Mouse (Mus musculus): ENCODE measurements around the gene Cyp4f14. TPM values are rescaled to one million over a fixed set of nuclear protein-coding genes. Genes with fewer than 3 reads are reported as not detected.
"Not testable (repeated sequence)": the region's sequence is repeated elsewhere in the genome, so short reads cannot be mapped to it uniquely, and the experiment has no call there.

The Cyp4f14 gene
- polyA plus RNA-seq, 1 experiment from 2014 or later: not detected

- no peaks in the 10 kb centered on the region for H3K27me3 ChIP-seq (ENCODE audit: insufficient read depth, low read length)
- WGBS: 92% methylated on average over 1 of the region's 1 CpGs
- no peaks in the 10 kb centered on the region for H3K4me1 ChIP-seq (replicated peaks; ENCODE audit: insufficient read depth, low read length)
- no peaks in the 10 kb centered on the region for H3K9me3 ChIP-seq (replicated peaks; ENCODE audit: low read length)
- H3K9ac ChIP-seq (ENCODE audit: low read depth, low read length): no peak overlapping the region
- no peak overlapping the region for H3K4me3 ChIP-seq (replicated peaks; ENCODE audit: low read depth, low read length)
- H3K4me2 ChIP-seq (ENCODE audit: low read length): no peak overlapping the region
- no peak for TF ChIP-seq CTCF (IDR thresholded peaks at IDR 0.05; ENCODE audit: low read depth)
- H3K27ac ChIP-seq: no peak overlapping the region
- no peaks in the 10 kb centered on the region for H3K36me3 ChIP-seq (ENCODE audit: insufficient read depth, low read length)
- ATAC-seq (replicated peaks; ENCODE audit: low FRiP score, low read depth) (no peak), DNase-seq (ENCODE audit: low spot score) (no peak)
Observed at GRCm38 (mm10) chr17:32871483-32871882, 45.7 kb downstream of the Cyp4f14 start.

- H3K9me3 ChIP-seq (replicated peaks; ENCODE audit: low read length); H3K27ac ChIP-seq; DNase-seq (ENCODE audit: low spot score); H3K27me3 ChIP-seq (ENCODE audit: insufficient read depth, low read length); H3K4me3 ChIP-seq (replicated peaks; ENCODE audit: low read depth, low read length); H3K4me1 ChIP-seq (replicated peaks; ENCODE audit: insufficient read depth, low read length); H3K9ac ChIP-seq (ENCODE audit: low read depth, low read length); H3K4me2 ChIP-seq (ENCODE audit: low read length); H3K36me3 ChIP-seq (ENCODE audit: insufficient read depth, low read length); ATAC-seq (replicated peaks; ENCODE audit: low FRiP score, low read depth): not testable (repeated sequence)
- 78% methylated on average over 3 of the region's 7 CpGs for WGBS
Observed at GRCm38 (mm10) chr17:32867266-32867665, 49.9 kb downstream of the Cyp4f14 start.

- not testable (repeated sequence) for H3K27me3 ChIP-seq (ENCODE audit: insufficient read depth, low read length); ATAC-seq (replicated peaks; ENCODE audit: low FRiP score, low read depth); H3K4me1 ChIP-seq (replicated peaks; ENCODE audit: insufficient read depth, low read length); H3K4me2 ChIP-seq (ENCODE audit: low read length); DNase-seq (ENCODE audit: low spot score); H3K9me3 ChIP-seq (replicated peaks; ENCODE audit: low read length); H3K4me3 ChIP-seq (replicated peaks; ENCODE audit: low read depth, low read length); H3K36me3 ChIP-seq (ENCODE audit: insufficient read depth, low read length); H3K27ac ChIP-seq; H3K9ac ChIP-seq (ENCODE audit: low read depth, low read length)
- 72% methylated on average over 2 of the region's 6 CpGs for WGBS
Observed at GRCm38 (mm10) chr17:32856713-32857112, 60.4 kb downstream of the Cyp4f14 start.

Other genes starting within 250 kb of the Cyp4f14 start
- gene Cyp4f15, start 231.7 kb downstream of the Cyp4f14 start, polyA plus RNA-seq (2015; fragmentation: Nextera tagmentation; extraction: Ambion mirVana): 0.39 and 0.47 TPM in 2 replicates
- 31.3 and 33.4 TPM in 2 replicates for gene Zfp871, start 129.1 kb downstream of the Cyp4f14 start, polyA plus RNA-seq (2015; fragmentation: Nextera tagmentation; extraction: Ambion mirVana)
- gene Zfp811, start 107.4 kb downstream of the Cyp4f14 start, polyA plus RNA-seq (2015; fragmentation: Nextera tagmentation; extraction: Ambion mirVana): 0.64 and 0.99 TPM in 2 replicates
- gene Zfp799, start 87.1 kb downstream of the Cyp4f14 start, polyA plus RNA-seq (2015; fragmentation: Nextera tagmentation; extraction: Ambion mirVana): 9.4 and 9.8 TPM in 2 replicates
- gene Zfp870, start 25.7 kb downstream of the Cyp4f14 start, polyA plus RNA-seq (2015; fragmentation: Nextera tagmentation; extraction: Ambion mirVana): 6.9 and 7.5 TPM in 2 replicates
- 15.6 and 18.4 TPM in 2 replicates for gene Cyp4f13, start 30.1 kb upstream of the Cyp4f14 start, polyA plus RNA-seq (2015; fragmentation: Nextera tagmentation; extraction: Ambion mirVana)
- gene Zfp472, start 48.5 kb upstream of the Cyp4f14 start, polyA plus RNA-seq (2015; fragmentation: Nextera tagmentation; extraction: Ambion mirVana): 7.8 and 9.0 TPM in 2 replicates
- gene Zfp952, start 75.8 kb upstream of the Cyp4f14 start, polyA plus RNA-seq (2015; fragmentation: Nextera tagmentation; extraction: Ambion mirVana): 8.7 and 8.8 TPM in 2 replicates
- 9.8 and 11.5 TPM in 2 replicates for gene Zfp763, start 116.1 kb upstream of the Cyp4f14 start, polyA plus RNA-seq (2015; fragmentation: Nextera tagmentation; extraction: Ambion mirVana)
- gene 4921501E09Rik, start 150.7 kb upstream of the Cyp4f14 start, polyA plus RNA-seq (2015; fragmentation: Nextera tagmentation; extraction: Ambion mirVana): not detected in 2 replicates
- 5.6 and 6.3 TPM in 2 replicates for gene Zfp563, start 172.0 kb upstream of the Cyp4f14 start, polyA plus RNA-seq (2015; fragmentation: Nextera tagmentation; extraction: Ambion mirVana)
- not detected in 2 replicates for gene Morc2b, start 222.3 kb upstream of the Cyp4f14 start, polyA plus RNA-seq (2015; fragmentation: Nextera tagmentation; extraction: Ambion mirVana)